Mouse (Mus musculus) testis, adult 2 months (tissue): ENCODE results near the gene Tstd2.

Experiments
- CTCF ChIP-seq: fragments of 200-500 bp; IDR thresholded peaks from 2 replicates; pipeline ENCODE4 v1.5.1; 2012; ENCODE audit warnings: low read depth, mild to moderate bottlenecking, inconsistent platforms, low read length, moderate library complexity; ENCODE audit not compliant: control insufficient read depth, insufficient read depth, insufficient replicate concordance
- POLR2A ChIP-seq: fragments of 200-500 bp; IDR thresholded peaks from 2 replicates; pipeline ENCODE4 v1.6.1; 2012; ENCODE audit warnings: low read depth, mild to moderate bottlenecking, inconsistent platforms, low read length, moderate library complexity; ENCODE audit not compliant: control insufficient read depth

DNA sequence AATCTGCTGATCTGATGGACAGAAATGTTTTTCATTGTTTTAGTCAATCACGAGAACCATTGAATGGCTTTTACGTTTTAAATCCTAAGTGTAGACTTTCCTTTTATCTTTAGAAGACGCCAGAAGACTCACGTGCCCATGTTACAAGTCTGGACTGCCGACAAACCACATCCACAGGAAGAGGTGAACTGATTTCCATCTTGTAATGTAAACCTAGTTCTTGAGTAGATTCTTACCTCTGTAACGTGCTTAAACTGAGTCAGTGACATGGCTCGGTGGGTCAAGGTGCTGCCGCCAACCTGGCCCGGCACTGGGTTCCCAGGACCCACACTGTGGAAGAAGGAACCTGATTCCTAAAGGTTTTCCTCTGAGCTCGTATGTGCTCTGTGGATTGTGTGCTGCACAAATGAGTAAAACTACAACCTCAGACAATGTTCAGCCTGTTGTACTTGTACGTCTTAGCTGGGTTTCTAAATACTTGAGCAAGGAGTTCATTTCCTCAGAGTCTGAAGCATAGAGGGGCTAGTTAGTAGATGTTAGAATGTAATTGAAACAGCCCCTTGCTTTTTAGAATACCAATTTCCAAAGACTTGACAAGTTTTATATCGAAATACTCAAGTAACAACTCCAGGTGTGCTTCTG lies 13.5 kb upstream of the Tstd2 start:
- TF ChIP-seq CTCF (no peak), POLR2A (no peak)
